ENCODE assay signal across 11 mouse cellular contexts in the genomic region with DNA sequence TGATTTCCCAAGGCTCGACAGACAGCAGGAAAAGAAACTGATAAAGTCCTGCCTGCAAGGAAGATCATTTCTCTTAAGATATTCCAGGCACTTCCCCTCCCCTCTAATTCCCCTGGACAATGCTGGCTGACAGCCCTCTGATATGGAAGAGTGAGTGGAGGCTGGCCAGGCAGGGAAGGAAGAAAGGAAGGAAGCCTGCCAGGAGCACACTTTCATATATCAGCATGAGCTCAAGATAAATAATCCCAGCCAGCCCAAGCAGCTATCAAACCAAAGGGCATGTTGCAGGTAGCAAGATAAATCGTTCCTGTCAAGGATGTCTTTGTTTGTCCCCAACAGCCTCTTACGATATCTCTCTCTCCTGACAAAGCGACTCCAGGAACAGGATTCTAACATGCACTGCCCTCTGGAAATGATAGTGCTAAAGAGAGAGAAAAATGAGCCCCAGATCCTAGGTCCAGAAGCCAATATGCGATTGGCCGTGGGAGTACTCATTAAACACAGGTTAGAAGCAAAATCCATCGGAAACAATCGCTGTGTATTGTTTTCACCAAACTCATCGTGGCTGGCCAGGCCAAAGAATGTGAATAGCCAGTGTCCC. TPM values are rescaled to one million over a fixed set of nuclear protein-coding genes. Genes with fewer than 3 reads are reported as not detected.
A peak's percentile ranks its signal among the peaks of the same experiment; 100 is the strongest.
DNase-seq lines count a peak whose midpoint lies in the region; ATAC-seq lines count a peak whose summit lies in the region.
"Had no signal": no experiment of that assay in that cellular context is flagged by ENCODE, and none has a peak within 500 bp of the region (broad histone marks: within the 10 kb centered on the region; RNA-seq: fewer than 3 reads in every experiment).

No protein-coding gene starts in this region.

- no peak overlapping the region for H3K9ac ChIP-seq in kidney, embryonic 14.5 days (ENCODE audit: low read depth, low read length)
- H3K9ac ChIP-seq: liver, embryonic 15.5 days had no signal

- 50% methylated on average over 9 of the region's 9 CpGs for WGBS in kidney, embryonic 14.5 days

- intact Hi-C loops in heart, postnatal 10 days (cut with DNase I) = no loop called here

- no peak overlapping the region for H3K4me2 ChIP-seq in kidney, embryonic 14.5 days (replicated peaks; ENCODE audit: low read depth, low read length)
- H3K4me2 ChIP-seq: liver, embryonic 15.5 days had no signal

- ATAC-seq in kidney, embryonic 14.5 days (ENCODE audit: low FRiP score, low TSS enrichment) = no peak

- no peaks in the 10 kb centered on the region for H3K27me3 ChIP-seq in kidney, embryonic 14.5 days (ENCODE audit: control insufficient read depth, insufficient read depth, low read length)
- H3K27me3 ChIP-seq: liver, embryonic 15.5 days had no signal

- no peak overlapping the region for H3K27ac ChIP-seq in kidney, embryonic 14.5 days (ENCODE audit: low read depth, low read length)
- H3K27ac ChIP-seq: liver, embryonic 15.5 days had no signal

- no peaks in the 10 kb centered on the region for H3K4me1 ChIP-seq in kidney, embryonic 14.5 days (ENCODE audit: control insufficient read depth, insufficient read depth, low read length)
- H3K4me1 ChIP-seq: liver, embryonic 15.5 days had no signal

- H3K36me3 ChIP-seq in kidney, embryonic 14.5 days (ENCODE audit: control insufficient read depth, insufficient read depth, low read length) = no peaks in the 10 kb centered on the region
- H3K36me3 ChIP-seq: liver, embryonic 15.5 days had no signal

- H3K4me3 ChIP-seq in kidney, embryonic 14.5 days (ENCODE audit: low read length) = no peak overlapping the region
- H3K4me3 ChIP-seq: liver, embryonic 15.5 days had no signal

- DNase-seq in kidney, adult 8-10 months = peak; percentile 9 to 31
- DNase-seq in heart, postnatal 10 days = peak; percentile 23 to 27
- peak; percentile 40 for DNase-seq in kidney, postnatal 14 days
- DNase-seq in lung, postnatal 4 days = peak; percentile 15 to 62
- no peak for DNase-seq in thymus, postnatal 10 days (ENCODE audit: low spot score in 2 of 2)
- DNase-seq in layer of hippocampus, postnatal 10 days (ENCODE audit: low spot score in 2 of 2) = no peak
- no peak for DNase-seq in urinary bladder, postnatal 36 days (ENCODE audit: low spot score in 2 of 2)
- DNase-seq: cerebellum, adult 9-11 months; gastrocnemius, postnatal 14 days had no signal

- no peaks in the 10 kb centered on the region for H3K9me3 ChIP-seq in kidney, embryonic 14.5 days (ENCODE audit: control insufficient read depth, low read length)
- H3K9me3 ChIP-seq: liver, embryonic 15.5 days had no signal

RNA-seq across cellular contexts. Expression of gene Rasgef1b, which starts 58.8 kb away (rescaled TPM):
- 6.8 and 8.8 TPM in 2 replicates for polyA plus RNA-seq in kidney, embryonic 14.5 days (2014; fragmentation: Nextera tagmentation; extraction: Ambion mirVana)
- total RNA-seq in heart, postnatal 10 days (2021) = 10 to 100 TPM; 12.0 to 12.3 TPM
- 10 to 100 TPM; 26.5 to 32.1 TPM for total RNA-seq in layer of hippocampus, postnatal 10 days (2021)

Comparison
In these comparisons a context has a peak if more than half of its experiments do, and no peak if none do; other contexts are left out.
1. DNase-seq: peak in kidney, adult 8-10 months (2 of 2), heart, postnatal 10 days (2 of 2), kidney, postnatal 14 days (single experiment) and lung, postnatal 4 days (2 of 2); none in thymus, postnatal 10 days (0 of 2), layer of hippocampus, postnatal 10 days (0 of 2) and urinary bladder, postnatal 36 days (0 of 2).